Comparison of ENCODE assay signal across 25 mouse cellular contexts in the genomic region with DNA sequence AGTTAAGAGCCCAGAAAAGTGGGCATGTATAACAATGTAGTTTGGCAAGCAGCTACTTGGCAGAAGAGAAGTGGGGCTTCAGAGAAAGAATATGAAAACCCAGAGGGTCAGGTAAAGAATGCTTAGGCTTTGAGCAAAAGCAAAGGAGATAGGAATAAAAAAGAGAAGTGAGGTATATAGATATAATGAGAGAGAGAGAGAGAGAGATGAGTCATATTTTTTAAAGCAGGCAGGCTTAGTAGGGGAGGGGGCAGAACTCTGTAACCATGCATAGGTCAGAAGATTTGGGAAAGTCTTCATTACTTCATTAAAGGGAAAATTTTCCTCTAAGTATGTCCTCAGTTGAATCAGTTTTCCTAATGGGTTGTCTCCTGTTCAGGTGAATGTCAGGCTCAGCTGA.
"Had no signal": no experiment of that assay in that cellular context is flagged by ENCODE, and none has a peak within 500 bp of the region (broad histone marks: within the 10 kb centered on the region; RNA-seq: fewer than 3 reads in every experiment).

No protein-coding gene starts in this region.

- H3K4me1 ChIP-seq: embryonic facial prominence, embryonic 10.5 days; embryonic facial prominence, embryonic 12.5 days; embryonic facial prominence, embryonic 13.5 days; embryonic facial prominence, embryonic 15.5 days; forebrain, embryonic 10.5 days; forebrain, embryonic 12.5 days; forebrain, embryonic 13.5 days; forebrain, embryonic 15.5 days; heart, embryonic 10.5 days had no signal

- H3K36me3 ChIP-seq: embryonic facial prominence, embryonic 10.5 days; embryonic facial prominence, embryonic 12.5 days; embryonic facial prominence, embryonic 13.5 days; embryonic facial prominence, embryonic 15.5 days; forebrain, embryonic 10.5 days; forebrain, embryonic 12.5 days; forebrain, embryonic 15.5 days; heart, embryonic 10.5 days had no signal

- DNase-seq: cerebellum, adult 9-10 months; cerebellum, postnatal 10 days; cerebellum, postnatal 14 days; cerebellum, postnatal 25 days; cerebellum, postnatal 36 days; embryo, embryonic 11 days; forebrain, postnatal 0 days; gastrocnemius, adult 2 months; gastrocnemius, postnatal 10 days; gastrocnemius, postnatal 14 days; gastrocnemius, postnatal 25 days; gastrocnemius, postnatal 36 days; heart, adult 11 months; heart, adult 18-20 months; heart, adult 2 months had no signal

- H3K4me3 ChIP-seq: embryonic facial prominence, embryonic 10.5 days; embryonic facial prominence, embryonic 12.5 days; embryonic facial prominence, embryonic 13.5 days; embryonic facial prominence, embryonic 15.5 days; erythroblast, embryonic 14.5 days; forebrain, embryonic 10.5 days; forebrain, embryonic 12.5 days; forebrain, embryonic 13.5 days; forebrain, embryonic 15.5 days; gastrocnemius, adult 2 months; heart, adult 2 months; heart, embryonic 10.5 days had no signal

- H3K9ac ChIP-seq: embryonic facial prominence, embryonic 12.5 days; embryonic facial prominence, embryonic 13.5 days; embryonic facial prominence, embryonic 15.5 days; forebrain, embryonic 12.5 days; forebrain, embryonic 13.5 days; forebrain, embryonic 15.5 days; forebrain, postnatal 0 days had no signal

- H3K9me3 ChIP-seq: embryonic facial prominence, embryonic 10.5 days; embryonic facial prominence, embryonic 12.5 days; embryonic facial prominence, embryonic 13.5 days; embryonic facial prominence, embryonic 15.5 days; forebrain, embryonic 10.5 days; forebrain, embryonic 12.5 days; forebrain, embryonic 13.5 days; forebrain, embryonic 15.5 days; heart, embryonic 10.5 days had no signal

- H3K27me3 ChIP-seq: embryonic facial prominence, embryonic 12.5 days; embryonic facial prominence, embryonic 13.5 days; embryonic facial prominence, embryonic 15.5 days; forebrain, embryonic 12.5 days; forebrain, embryonic 13.5 days; forebrain, embryonic 15.5 days had no signal

- H3K27ac ChIP-seq: embryonic facial prominence, embryonic 10.5 days; embryonic facial prominence, embryonic 12.5 days; embryonic facial prominence, embryonic 13.5 days; embryonic facial prominence, embryonic 15.5 days; forebrain, embryonic 10.5 days; forebrain, embryonic 12.5 days; forebrain, embryonic 13.5 days; forebrain, embryonic 15.5 days; gastrocnemius, adult 2 months; heart, adult 2 months; heart, embryonic 10.5 days had no signal
